Mouse (Mus musculus): ENCODE data around the gene Eloa.

DNA sequence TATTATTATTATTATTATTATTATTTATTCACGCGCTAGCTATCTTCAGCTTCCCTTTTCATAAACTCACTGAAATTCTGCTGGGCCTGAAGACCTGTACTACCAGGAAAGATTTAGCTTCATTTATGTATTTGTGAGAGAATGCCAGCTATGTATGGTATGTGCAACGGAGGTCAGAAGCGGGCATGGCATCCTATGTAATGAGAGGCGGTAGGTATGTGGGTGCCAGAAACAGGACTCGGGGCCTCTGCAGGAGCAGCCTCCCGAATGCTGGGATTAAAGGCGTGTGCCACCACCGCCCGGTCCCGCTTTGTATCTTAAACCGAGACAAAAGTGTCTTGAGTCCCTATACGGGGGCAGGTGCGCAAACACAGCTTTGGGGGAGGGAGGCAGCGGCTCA lies 58.6 kb downstream of the Eloa start:
- TF ChIP-seq CTCF (IDR thresholded peaks at IDR 0.05; ENCODE audit: low read depth) (no peak), EP300 (IDR thresholded peaks at IDR 0.05; ENCODE audit: low read depth) (no peak)

Measured in heart, postnatal 0 days (tissue).